Mouse (Mus musculus): Measurements from ENCODE around the gene Sept5.

Sept5 gene

DNA sequence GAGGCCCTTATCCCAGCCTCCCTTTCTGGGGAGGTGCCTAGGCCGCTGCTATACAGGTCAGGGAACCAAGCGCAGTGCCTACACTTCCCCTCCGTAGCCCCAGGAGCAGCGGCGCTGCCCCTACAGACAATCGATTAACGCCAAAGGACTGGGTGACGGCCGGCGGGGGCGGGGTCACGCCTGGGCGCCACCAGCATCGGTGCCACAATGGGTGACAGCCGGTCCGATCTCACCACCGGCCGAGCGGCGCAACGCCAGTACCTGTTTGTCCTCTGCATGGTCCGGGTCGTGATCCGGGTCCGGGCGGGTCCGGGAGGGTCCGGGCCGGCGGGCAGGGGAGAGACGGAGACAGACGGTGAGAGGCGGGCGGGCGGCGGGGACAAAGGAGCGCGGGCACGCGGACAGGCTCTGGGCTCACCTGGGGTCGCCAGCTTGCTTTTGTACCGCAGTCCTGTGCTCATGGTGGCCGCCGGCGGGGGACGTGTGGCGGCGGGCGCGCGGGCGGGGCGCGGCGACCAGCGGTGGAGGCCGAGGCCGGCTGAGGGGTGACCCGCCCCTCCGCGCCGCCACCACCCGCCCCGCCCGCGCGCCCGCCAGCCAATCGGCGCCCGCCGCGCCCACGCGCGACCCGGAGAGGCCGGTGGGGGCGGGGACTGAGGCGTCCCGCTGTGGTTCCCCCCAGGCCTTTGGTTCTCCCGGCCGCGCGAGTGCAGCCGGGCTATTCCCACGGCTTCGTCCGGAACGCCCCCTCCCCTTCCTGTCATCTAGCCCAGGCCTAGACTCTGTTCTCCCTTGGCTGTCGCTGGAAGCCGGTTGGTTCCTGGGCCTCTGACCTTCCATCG lies at the start of gene Sept5:
Gene Sept5, minus strand, starts transcription at position 565 of the 842 bp plus-strand sequence.
- DNase-seq (ENCODE audit: low read depth, low spot score) = no peak

DNA sequence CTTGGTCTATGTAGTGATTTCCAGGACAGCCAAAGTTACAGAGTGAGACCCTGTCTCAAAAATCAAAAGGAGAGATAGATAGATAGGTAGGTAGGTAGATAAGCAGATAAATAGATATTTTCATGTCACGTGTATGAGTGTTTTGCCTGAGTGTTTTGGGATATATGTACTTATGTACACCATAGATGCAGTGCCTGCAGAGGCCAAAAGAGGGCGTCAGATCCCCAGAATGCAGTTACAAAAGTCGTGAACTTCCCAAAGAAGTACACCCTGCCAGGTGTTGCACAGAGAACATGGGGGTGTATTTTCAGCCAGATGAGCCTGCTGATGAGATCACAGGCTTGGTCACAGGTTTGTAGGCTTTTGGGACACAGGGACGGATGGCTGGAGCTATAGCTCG lies 49.4 kb upstream of the Sept5 start:
- no peak for DNase-seq (ENCODE audit: low read depth, low spot score)

DNA sequence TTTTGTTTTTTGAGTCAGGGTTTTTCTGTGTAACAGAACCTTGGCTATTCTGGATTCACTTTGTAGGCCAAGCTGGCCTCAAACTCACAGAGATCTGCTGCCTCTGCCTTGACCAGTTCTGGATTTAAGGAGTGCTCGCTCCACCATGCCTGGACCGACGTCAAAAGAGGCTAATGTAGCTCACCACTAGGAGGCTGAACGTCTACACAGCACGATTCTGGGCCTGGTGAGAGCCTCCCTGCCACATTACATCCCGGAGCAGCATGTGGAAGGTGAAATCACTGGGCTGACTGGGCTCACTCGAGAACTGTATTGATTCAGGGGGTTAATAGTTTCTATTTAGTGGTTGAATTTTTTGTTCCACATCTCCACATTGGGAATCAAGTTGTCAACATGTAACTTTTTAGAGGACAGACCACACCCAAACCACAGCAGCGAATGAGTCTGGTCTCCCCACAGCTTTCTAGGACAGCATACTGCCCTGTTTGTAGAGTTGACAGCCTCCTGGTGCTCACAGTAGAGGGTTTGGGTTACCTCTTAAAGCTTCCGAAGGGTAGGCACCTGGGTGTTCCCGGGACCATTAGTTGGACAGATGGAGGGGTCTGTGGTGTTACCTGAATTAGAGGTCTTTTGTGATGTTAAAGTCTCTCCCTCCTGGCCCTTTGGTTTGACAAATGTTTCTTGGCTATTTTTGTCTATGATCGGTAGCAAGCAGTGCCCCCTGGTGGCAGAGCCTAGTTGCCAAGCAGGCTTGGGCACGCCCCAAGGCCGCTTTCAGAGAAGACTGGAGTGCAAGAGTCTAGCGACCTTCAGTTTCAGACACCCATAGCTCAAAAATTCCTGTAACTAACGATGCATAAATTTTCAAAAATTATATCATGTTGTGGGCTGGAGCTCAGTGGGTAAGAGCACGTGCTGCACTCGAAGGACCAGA lies 48.3 kb upstream of the Sept5 start:
- no peak for DNase-seq (ENCODE audit: low read depth, low spot score)

DNA sequence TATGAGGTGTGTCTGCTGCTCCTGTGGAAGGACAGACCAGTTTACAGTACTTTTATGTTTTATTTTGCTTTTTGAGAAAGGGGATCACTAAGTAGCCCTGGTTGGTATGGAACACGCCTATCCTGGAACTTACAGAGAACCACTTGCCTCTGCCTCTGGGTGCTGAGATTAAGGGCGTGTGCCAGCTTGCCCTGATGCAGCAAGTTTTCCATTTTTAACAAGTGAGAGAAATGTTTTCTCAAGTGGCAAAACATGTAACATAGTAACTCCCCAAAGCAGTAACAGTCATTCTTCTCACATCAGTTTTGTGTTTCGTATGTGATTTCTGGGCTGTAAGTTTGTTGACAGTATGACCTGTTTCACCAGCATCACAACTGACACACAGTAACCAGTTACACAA lies 43.3 kb upstream of the Sept5 start:
- no peak for DNase-seq (ENCODE audit: low read depth, low spot score)

DNA sequence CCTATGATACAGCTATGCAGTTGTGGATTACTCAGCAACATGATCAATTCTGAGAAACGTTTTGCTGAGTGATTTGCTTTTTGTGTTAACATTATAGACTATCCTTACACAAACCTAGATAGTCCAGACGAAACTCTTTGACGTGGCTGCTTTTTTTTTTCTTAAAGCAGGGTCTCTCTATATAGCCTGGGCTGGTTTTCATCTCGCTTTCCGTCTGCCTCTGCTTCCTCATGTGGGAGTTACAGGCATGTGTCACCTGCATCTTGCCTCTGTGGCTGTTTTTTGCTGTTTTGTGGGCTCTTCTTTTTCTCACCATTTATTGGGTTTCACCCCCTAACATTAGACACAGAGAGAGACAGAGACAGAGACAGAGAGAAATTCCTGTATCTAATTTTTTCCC lies 42.3 kb upstream of the Sept5 start:
- no peak for DNase-seq (ENCODE audit: low read depth, low spot score)

DNA sequence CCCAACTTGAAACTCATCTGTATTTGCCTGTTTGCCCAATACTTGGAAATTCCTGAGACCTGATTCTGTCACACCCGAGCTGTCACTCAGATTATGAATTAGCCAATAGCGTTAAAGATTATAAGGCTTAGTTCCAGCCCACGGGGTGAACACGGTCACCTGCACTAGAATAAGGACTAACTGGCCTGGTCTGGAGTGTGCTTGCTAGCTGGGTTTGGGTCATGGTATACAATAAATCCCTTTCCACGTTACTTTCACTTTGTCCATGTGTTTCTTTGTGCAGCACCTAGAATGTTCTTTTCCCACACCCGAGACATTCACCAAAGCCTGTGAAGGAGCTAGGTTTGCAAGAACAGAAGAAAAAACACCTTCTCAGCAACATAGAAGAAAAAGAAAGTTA lies 40.2 kb upstream of the Sept5 start:
- DNase-seq (ENCODE audit: low read depth, low spot score) = no peak

DNA sequence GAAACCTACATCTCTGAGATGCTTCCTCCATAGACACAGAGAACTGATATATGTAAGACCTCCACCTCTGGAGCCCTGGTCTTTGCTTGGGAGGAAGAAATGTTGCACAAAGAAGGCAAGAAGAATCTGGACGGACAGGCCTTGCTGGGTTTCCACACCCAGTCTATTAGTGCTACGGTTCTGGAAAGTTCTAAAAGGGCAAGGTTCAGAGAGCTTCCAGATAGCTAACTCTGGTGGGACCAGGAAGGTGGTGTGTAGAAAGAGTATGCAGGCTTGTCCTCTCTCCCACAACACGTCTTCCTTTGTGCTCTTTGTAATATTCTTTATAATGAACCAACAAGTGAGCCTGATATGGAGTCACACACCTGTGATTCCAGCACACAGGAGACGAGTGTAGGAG lies 28.8 kb upstream of the Sept5 start:
- DNase-seq (ENCODE audit: low read depth, low spot score) = no peak

DNA sequence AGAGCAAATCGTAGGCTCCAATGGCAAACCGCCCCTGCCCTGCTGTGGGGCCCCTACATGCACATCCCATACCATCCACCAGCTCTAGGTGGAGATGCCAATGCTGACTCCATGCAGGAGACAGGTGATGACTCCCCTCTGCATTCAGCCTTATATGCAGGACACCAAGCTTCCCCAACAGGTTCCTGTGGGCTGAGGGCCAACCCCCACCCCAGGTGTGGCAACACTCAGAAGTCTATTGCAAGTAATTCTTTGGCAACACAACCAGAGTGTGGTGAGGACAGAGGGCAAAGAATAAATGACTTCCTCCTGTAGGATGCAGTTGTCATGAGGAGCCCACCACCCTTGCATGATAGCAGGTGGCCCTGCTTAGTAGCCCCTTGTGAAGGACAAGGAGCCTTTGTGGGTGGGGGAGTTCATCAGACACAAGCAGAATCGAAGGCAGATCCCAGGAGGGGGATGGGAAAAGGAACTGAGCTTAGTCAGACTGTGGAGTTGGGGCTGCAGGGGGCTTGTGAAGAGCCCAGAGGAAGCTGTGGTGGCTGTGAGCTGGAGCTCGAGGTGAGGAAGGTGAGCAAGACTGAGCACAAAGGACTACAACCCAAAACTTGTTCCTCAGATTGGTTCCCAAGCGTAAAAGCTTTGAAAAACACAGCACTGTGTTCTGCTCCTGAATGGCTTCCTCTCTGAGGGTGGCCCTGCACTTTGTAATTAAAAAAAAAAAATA lies 25.8 kb upstream of the Sept5 start:
- DNase-seq (ENCODE audit: low read depth, low spot score) = no peak

DNA sequence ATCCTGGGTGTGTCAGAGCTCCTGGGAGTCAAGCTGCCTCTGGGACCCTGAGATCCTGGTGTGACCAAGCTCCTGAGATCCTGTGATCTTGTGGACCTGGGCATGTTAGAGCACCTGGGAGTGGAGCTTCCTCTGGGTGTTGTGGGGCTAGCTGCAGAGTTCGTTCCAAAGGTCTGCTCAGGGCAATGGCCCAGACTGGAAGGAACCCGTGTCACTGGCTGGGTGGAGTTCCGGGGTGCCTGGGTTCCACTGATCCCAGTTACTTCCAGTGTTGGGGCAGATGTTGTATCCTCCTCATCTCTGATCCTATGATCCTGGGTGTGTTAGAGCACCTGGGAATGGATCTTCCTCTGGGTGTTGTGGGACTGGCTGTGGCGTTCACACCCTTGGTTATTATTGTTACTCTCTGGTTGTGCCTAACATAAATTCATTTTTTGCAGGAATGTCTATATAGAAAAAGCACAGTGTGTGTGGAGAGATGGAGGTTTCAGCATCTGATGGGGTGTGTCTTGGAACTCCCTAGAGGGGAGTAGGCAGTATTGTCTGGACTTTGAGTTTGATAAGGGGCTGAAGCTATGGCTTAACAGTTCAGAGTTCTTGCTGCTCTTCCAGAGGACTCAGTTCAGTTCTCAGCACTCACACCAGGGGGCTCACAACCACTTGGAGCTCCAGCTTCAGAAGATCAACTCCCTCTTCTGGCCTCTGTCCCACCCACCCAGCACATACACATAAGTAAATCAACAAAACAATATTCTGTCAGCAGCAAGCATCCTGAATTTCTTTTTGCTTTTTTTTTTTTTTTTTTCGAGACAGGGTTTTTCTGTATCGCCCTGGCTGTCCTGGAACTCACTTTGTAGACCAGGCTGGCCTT lies 23.8 kb upstream of the Sept5 start:
- no peak for DNase-seq (ENCODE audit: low read depth, low spot score)

DNA sequence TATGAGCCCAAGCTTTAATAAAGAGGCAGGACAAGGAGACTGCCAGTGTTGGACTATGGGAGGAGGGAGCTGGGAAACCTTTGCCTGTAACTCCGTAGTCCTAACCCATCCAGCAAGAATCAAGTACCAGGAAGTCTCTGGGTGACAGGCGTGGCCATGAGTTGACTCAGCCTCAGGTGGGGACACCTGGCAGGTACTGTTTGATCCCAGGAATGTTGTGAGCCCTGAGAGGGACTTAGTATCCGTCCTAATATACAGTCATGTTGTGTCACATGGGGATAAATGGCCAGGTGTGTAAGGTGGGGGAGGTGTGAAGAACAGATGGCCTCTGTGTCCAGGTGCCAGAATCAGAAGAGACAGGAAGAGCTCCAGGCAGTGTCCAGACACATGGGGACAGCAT lies 19.4 kb upstream of the Sept5 start:
- DNase-seq (ENCODE audit: low read depth, low spot score) = no peak

DNA sequence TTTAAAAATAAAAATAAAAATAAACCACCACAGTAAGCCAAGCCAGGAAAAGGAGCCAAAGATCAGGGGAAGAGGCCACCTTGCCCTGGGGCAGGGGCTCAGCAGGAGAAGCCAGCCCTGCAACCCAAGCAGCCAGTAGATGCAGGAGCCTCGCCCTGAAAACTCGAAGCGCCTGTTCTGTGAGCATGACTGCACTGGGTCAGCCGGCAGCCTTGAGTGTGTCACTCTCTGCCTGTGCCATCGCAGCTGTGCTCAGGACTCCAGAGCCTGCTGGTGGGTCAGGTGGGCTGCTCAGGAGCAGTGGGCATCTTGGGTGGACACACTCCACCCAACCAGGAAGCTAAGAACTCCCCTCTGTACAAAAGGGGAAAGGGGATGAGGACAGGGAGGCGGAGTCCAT lies 15.6 kb upstream of the Sept5 start:
- DNase-seq (ENCODE audit: low read depth, low spot score) = no peak

DNA sequence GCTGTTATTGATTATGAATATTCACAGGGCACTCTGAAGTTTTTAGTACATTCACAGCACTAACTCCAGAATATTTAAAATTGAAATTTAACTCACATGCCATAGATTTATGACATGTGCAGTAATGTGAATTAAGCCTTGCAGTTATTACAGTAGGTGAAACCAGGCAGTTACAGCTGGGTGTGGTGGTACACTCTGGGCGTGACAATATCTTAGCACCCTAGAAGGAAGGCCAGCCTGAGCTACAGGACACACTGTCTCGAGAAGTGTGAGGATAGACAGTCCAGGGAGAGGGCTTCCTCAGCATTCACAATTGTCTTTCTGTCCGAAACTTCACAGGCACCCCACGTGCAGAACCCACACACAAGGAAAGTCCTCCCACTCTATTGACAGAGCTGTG lies 14.7 kb upstream of the Sept5 start:
- no peak for DNase-seq (ENCODE audit: low read depth, low spot score)

DNA sequence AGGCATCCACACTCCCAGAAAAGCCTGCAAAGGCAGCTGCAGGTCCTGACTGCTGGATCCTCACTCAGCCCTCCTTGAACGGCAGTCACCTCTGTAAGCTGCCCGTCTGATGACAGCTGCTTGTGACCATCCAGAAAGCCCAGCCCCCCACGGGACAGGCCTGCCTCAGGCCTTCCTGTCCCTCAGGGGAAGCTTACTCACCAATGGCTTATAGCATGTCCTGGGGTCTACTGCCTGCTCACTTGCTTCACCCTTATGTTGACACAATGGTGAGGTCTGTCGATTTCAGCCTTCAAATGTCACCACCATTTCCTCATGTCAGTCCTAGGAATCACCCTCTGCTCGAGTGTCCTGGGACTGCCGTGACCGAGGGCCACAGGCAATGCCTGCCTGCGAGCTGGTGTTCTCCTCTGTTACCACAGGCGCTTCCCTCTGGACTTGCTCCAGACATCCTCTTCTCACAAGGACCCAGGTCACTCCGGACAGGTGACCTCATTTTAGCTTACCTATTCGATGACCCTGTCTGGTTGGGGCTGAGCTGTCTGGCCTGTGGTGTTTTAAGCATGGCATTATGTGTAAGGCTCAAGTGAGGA lies 13.7 kb upstream of the Sept5 start:
- DNase-seq (ENCODE audit: low read depth, low spot score) = no peak

DNA sequence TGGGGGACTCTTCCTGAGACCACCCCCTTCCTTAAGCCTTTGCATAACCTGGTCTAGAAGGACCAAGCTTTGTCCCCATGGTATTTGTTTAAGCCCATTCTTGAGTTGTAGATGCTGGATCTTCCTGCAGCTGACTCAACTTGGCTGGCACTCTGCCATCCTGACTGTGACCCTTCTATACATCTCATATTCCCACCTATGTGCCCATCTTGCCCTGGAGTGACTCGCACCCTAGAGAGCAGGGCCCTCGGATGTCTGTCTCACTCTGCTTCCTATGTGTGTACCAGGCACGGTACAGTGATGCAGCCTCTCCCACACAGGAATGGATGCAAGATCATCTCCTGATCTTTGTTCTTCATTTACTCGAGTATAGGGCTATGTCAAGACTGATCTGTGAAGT lies 13.1 kb upstream of the Sept5 start:
- DNase-seq (ENCODE audit: low read depth, low spot score) = no peak

DNA sequence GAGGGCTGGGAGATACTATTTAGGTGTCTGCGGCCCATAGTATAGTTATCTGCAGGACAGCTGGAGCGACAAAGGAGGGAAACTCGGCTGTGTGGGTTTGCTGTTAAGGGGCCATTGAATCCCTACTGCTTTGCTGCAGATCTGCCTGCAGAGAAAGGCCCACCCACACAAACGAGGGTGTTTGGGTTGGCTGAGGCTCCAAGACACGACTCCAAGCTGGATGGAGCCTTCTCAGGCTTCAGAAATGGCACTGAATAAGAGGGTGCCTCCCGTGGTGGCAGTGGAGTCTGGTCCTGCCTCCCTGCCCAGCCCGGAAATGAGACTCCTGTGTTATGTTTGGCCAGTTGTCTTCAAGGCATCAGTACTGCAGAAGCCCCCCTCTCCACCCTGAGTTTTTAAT lies 12.5 kb upstream of the Sept5 start:
- DNase-seq (ENCODE audit: low read depth, low spot score) = no peak

DNA sequence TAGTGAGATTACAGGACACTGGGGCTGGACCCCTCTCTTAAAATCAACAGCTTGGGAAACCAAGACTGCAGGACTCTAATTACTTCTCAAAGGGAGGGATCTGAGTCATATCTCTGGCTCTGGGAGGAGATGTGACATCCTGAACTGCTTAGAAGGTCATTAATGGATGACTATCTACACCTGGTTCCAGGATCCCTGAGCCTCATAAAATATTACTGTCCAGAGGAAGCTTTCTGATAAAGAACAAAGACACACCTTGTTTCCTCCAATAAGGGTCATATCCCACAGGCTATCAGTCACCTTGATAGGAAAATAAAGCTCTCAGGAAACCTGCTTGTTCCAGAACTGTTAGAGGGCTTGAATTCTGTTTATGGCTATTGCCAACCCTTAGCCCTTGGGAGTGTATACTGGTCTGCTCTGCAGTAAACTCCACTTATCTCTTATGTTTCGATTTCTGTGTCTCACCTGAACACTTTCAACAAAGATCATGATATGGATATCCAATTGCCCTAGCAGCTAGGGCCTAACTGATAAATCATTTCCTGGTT lies 9.7 kb upstream of the Sept5 start:
- no peak for DNase-seq (ENCODE audit: low read depth, low spot score)

DNA sequence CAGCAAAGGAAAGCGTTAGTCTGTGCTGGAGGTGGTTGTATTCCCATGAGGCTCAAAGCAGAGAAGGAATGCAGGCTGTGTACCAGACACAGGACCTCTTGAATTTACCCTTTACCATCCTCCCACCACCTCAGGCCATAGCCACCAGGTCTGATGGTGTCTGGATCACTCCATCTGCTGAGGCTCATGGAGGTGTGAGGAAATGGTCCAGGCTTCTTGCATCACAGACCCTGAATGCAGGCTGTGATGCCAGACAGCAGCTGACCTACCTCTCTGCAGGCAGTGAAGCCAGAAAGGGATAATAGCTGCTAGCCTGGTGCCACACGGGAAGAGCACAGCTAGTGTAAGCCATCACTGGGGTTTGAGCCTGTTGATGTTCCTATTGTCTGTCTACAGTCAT lies 8.6 kb upstream of the Sept5 start:
- DNase-seq (ENCODE audit: low read depth, low spot score) = no peak

DNA sequence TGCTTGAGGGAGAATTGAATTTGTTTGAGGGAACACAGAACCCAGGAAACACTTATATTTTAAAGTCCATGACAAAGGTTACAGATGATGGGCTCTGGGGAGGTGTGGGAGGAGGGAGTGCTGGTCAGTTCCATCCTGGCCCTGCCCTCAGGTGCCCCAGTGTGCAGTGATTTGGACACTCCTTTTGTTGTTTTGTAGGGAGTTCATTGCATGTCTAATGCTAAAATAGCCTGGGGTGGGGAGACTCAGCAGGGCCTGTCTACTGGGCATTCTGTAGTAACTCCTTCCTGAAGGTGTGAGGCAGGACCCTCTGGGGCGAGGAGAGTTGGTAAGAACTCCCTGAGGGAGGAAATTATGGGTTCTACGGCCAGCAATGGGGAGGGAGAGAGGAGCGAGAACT lies 7.0 kb upstream of the Sept5 start:
- DNase-seq (ENCODE audit: low read depth, low spot score) = no peak

DNA sequence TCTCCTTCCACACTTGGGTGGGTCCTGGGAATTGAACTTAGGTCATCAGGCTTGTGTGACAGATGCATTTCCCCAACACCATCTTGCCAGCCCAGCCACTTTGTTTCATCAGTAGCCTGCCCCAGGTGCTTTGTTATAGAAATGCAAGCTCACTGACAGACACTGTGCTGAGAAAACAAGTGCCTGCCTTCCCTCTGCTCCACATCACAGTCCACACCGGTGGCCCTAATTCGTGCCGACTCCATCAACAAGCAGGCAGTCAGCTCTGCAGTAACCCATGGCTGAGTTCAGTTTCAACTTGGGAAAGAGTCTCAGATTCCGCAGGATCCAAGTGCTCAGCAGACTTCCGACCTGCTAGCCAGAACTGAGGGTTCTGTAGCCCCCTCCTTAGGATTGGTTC lies 6.6 kb upstream of the Sept5 start:
- DNase-seq (ENCODE audit: low read depth, low spot score) = no peak

DNA sequence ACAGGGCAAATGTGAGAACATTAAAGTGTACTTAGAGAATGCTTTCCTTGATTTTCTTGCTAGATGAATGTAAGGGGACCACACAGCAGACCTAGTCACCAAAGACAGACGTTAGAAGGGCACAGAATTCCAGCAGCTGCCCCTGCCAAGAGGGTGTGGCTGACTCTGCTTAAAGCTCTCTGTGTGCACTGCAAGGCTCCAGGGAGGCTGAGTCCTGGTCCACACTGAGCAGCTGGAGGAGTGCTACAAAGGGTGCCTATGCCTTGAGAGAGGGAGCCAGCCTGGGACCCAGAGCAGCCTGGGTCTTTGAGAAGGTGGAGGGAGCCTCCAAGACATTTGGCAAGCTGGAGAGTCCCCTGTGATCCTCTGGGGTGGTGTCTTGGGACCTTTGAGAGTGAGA lies 3.6 kb upstream of the Sept5 start:
- no peak for DNase-seq (ENCODE audit: low read depth, low spot score)

DNA sequence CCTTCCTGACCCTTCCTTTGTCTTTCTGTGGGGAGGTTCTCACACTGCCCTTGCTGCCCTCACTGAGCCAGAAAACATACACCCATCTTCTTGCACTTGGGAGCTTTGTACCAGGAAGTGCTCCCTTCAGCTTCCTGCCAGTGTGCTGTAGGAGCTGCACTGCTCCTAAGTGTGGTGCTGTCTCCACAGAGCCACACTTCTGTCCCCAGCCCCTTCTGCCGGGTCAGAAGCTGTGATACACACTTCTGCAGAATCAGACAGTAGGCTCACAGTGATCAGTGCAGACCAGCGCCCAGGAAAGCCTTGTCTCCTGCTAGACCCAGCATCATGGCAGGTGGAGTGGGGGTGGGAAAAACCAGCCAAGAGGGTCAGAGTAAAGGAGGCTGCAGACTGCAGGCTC lies 3.1 kb upstream of the Sept5 start:
- DNase-seq (ENCODE audit: low read depth, low spot score) = no peak

All from brain, embryonic 18.5 days (tissue).